Mouse (Mus musculus) ZHBTc4 (cell line): ENCODE measurements around the gene Atl1.

Experiments used
- DNase-seq: peaks from one replicate; pipeline ENCODE4 v3.0.0-alpha.2; 2011; ENCODE audit warnings: low read depth, low spot score

Atl1 gene

DNA sequence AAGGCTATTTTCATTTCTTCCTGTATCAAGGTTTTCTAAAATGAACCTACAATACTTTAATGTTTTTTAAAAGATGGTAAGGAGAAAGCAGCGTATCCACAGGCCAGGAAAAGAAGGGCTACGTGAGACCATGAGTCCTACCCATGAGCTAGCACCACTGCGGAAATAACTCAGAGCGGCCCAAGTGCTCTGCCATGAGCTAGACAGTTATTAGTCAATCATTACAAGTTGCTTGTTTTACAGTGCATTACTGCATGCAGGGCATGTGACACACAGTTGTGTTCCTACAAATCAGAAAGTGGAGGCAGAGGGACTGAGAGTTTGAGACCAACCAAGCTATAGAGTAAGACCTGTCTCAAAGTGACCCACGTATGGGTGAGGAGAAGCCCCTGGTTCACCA, 8.4 kb upstream of the Atl1 start:
- no peak for DNase-seq

- no peak for DNase-seq
Measured at GRCm38 (mm10) chr12:69885170-69885923, 7.1 kb upstream of the Atl1 start.

DNA sequence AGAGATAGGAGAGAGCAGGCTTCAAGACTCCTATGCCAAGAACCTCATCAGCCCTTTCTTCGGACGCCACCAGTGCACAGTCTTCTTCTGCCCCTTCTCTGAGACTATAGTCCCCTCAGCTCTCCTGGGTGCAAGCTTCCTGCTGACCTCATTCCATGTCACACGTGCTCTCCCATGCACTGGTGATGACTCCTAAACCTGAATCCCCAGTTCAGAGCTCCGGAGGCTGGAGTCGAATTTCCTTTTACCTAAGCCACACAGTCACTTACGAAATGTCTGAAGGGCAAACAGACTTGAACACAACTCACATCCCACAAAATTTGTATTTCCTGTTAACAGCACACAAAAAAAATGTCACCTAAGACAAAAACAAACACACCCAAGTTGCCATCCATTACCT, 4.6 kb upstream of the Atl1 start:
- DNase-seq: no peak

- DNase-seq: no peak
Measured at GRCm38 (mm10) chr12:69888345-69888744, 4.1 kb upstream of the Atl1 start.

GRCm38 (mm10) chr12:69890051-69890450, 2.4 kb upstream of the Atl1 start:
- no peak for DNase-seq

- peak; percentile 18 for DNase-seq
Measured at GRCm38 (mm10) chr12:69890476-69890875, 1.9 kb upstream of the Atl1 start.

DNA sequence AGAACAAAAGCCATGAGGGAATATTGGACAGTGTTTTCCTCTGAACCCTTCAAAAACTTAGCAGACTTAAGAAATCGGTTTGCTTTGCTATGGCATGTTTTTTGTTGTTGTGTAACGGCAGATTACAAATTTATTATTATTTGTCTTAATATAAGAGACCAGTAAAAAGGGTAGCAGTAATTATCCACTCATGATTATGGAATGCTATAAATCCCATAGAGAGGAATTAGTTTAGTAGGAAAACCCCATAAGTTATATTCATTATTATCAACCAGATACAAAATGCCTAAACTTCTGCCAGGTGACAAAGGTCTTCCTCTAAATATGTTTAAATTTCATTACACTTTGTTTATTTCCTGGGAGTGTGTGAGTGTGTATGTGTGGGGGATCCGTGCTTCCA, 693 bp upstream of the Atl1 start:
- no peak for DNase-seq

- peak; percentile 61 for DNase-seq
Measured at GRCm38 (mm10) chr12:69893927-69894326, 1.5 kb downstream of the Atl1 start.

DNA sequence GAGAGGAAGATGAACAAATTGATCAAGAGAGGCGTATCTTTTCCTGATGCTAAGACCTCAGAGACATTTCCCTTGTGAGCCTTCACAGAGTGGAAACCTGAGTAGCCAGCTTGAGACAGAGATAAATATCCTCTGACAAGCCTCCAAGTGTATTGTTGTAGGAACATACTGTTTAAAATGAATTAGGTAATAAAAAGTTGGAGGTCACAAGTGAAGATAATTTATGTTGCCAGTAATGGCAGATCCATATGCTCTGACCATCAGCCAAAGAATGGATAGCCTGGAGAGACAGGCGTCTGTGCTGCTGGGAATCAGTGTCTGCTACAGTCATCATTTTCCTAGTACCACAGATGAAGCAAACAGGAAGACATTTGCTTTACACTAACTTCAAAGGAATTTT, 2.6 kb downstream of the Atl1 start:
- DNase-seq: no peak

DNA sequence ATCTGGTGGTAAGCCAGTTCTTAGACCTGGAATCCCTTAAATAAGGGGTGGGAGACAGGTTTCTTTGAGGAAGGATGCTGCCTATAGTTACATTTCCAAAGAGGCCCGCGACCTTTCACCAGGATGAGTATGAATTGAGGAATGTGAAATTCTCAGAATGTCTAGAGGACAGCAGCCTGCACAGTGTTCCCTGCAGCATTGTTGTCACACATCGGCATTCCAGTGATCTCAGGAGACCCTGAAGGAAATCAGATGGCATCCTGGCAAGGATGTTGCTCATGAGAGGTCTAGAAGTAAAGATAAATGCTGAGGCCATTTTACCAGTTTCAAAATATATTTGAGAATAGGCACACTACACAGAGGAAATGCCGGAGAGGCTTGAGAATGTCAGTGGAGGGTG, 5.7 kb downstream of the Atl1 start:
- no peak for DNase-seq

- DNase-seq: no peak
Measured at GRCm38 (mm10) chr12:69904991-69905390, 12.6 kb downstream of the Atl1 start.

- DNase-seq: peak; percentile 65
Measured at GRCm38 (mm10) chr12:69907667-69908510, 15.5 kb downstream of the Atl1 start.

- peak; percentile 25 for DNase-seq
Measured at GRCm38 (mm10) chr12:69908511-69908900, 16.1 kb downstream of the Atl1 start.

GRCm38 (mm10) chr12:69911906-69912305, 19.5 kb downstream of the Atl1 start:
- DNase-seq: peak; percentile 51

DNA sequence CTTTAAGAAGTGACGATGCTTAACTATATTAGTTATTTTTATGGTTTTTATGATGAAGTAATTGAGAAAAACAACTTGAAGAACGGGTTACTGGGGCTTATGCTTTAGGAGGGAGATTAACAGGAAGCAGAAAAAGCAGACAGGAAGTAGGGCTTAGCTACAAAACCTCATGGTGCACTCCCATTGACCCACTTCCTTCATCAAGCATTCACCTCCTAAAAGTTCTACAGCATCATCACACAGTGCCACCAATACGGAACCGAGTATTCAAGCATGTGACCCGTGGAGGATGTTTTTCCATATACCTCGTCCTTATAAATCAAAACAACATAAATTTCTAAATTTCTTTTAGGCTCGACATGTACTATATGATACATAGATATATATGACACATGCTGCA, 20.3 kb downstream of the Atl1 start:
- no peak for DNase-seq

DNA sequence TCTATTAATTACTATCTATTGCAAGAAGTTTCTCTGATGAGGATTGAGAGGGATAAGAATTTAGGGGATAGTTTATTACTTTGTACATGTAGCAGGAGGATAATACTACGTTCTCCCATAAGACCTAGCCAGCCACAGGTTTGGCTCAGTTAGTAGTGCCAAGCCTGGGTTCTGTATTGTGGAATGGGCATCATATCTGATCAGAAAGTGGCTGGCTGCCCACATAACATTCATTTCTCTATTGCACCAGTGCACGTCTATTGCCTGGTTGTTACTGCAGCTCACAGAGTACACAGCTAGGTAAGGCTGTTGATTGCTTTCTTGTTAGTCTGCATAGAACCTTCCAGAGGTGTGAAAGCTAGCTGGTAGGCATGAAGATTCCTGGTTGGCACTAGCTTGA, 25.5 kb downstream of the Atl1 start:
- no peak for DNase-seq

DNA sequence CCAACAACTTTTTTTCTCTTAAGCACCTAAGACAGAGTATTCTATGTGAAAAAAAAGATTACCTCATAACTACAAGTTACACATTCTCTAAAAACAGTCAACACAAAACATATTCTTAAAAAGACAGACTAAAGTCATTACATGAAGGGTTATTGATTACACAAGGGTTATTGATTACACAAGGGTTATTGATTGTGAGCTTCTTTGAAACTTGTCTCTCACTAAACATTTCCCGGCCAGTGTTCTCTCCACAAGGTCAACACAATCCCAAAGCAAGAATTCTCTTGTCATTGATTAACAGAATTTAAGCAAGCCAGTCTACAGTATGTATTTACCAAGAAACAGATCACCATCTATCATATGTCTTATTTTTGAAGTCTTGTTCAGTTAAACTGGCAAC, 29.7 kb downstream of the Atl1 start:
- DNase-seq: no peak

- DNase-seq: no peak
Measured at GRCm38 (mm10) chr12:69923128-69923527, 30.7 kb downstream of the Atl1 start.

GRCm38 (mm10) chr12:69923603-69924002, 31.2 kb downstream of the Atl1 start:
- no peak for DNase-seq

- peak; percentile 66 for DNase-seq
Measured at GRCm38 (mm10) chr12:69924012-69924411, 31.6 kb downstream of the Atl1 start.

GRCm38 (mm10) chr12:69926716-69927115, 34.3 kb downstream of the Atl1 start:
- DNase-seq: peak; percentile 67

DNA sequence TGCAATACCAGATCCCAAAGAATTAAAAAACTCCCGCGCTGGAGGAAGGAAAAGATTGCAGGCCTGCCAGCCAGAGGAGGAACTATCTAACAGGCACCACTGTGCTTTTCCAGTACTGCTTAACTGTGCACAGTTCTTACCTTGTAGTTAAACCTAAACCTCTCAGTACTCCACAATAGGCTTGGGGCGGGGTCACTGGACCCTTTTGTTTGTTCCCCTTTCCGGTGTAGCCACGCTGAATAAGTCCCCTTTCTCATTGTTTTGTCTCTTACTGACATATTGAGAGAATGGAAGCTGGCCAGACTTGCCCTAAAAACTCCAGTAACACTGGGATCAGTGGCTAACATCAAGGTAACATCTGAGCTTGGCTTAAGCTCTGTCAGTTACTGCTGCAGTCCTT, 45.3 kb downstream of the Atl1 start:
- peak; percentile 88 for DNase-seq

DNA sequence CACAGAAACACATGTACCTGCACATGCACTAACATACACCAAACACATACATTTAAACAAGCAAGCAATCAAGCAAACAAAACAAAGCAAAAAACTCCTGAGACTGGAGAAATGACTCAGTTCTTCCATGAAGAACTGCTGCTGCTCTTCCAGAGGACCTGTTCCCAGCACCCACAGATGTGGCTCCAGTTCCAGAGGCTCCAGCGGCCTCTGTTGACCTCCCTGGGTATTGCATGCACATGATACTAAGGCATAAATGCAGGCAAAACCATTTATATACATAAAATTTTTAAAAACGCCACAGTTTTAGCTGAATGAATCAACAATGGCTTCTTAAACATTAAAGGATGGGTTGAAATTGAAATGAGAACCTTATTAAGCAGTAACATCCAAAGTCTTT, 46.9 kb downstream of the Atl1 start:
- DNase-seq: peak; percentile 74
